Mouse (Mus musculus): ENCODE data around the gene Smtnl1. TPM values are rescaled to one million over a fixed set of nuclear protein-coding genes. Genes with fewer than 3 reads are reported as not detected.

Gene Smtnl1
- total and polyA plus RNA-seq, 3 experiments = 0.13 to 1.5 TPM; not detected in 1

- H3K4me2 ChIP-seq (ENCODE audit: insufficient read depth, low read depth, poor library complexity, severe bottlenecking) = no peak overlapping the region
- H3K79me2 ChIP-seq (replicated peaks; ENCODE audit: control insufficient read depth, extremely low read depth, insufficient read depth, poor library complexity, severe bottlenecking) = no peaks in the 10 kb centered on the region
- no peak overlapping the region for H3K4me3 ChIP-seq (replicated peaks in 1 of 3; ENCODE audit: low read depth in 2 of 3, low read length in 2 of 3, poor library complexity in 1 of 3)
- TF ChIP-seq KAT2A (IDR thresholded peaks at IDR 0.05; ENCODE audit: insufficient replicate concordance, low read length) = no peak
- in situ Hi-C loops (cut with MboI; ENCODE audit: low pct_ligation_motif_present, low pct_unique_long_range_greater_than_20kb, low sequenced_read_pairs) (no loop called here), dilution Hi-C loops (cut with MboI; ENCODE audit: extremely low pct_ligation_motif_present, extremely low pct_unique_long_range_greater_than_20kb, low sequenced_read_pairs) (no loop called here)
- H3K36me3 ChIP-seq (replicated peaks in 1 of 2; ENCODE audit: control insufficient read depth in 1 of 2, insufficient read depth in 1 of 2, low read length in 1 of 2) = no peaks in the 10 kb centered on the region
- H3K9ac ChIP-seq (ENCODE audit: insufficient read depth, low read depth) = no peak overlapping the region
- peaks cover 0 to 10% of the 10 kb centered on the region in 2 experiments; a peak in 1 of 4 replicates for H3K4me1 ChIP-seq (ENCODE audit: control insufficient read depth in 1 of 2, insufficient read depth in 2 of 2)
- no peak for DNase-seq (ENCODE audit: extremely low read depth)
- no peak overlapping the region for H3K27ac ChIP-seq (ENCODE audit: insufficient read depth, low read depth)
- peaks cover 13% of the 10 kb centered on the region for H3K27me3 ChIP-seq (replicated peaks)
- no peaks in the 10 kb centered on the region for H3K9me3 ChIP-seq (replicated peaks; ENCODE audit: low read length)
Observed at GRCm38 (mm10) chr2:84858551-84858950, 36.1 kb upstream of the Smtnl1 start.

DNA sequence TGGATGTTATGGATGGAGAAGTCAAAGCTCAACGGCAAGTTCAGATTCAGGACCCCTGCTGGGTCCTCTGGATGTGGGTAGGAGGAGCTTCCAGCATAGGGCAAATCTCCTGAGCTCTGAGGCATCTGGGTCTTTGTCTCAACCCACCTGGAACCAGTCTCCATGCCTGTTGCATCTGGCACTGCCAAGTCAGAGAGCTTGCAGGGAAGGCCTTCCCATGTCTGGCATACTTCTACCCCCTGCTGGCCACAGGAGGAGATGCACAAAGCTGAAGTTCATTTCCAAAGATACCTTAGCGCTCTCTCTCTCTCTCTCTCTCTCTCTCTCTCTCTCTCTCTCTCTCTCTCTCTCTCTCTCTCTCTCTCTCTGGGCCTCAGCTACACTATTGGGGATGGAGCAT is 33.3 kb upstream of the Smtnl1 start:
- Histone ChIP-seq H3K36me3 (replicated peaks in 1 of 2; ENCODE audit: control insufficient read depth in 1 of 2, insufficient read depth in 1 of 2, low read length in 1 of 2) (no peaks in the 10 kb centered on the region), H3K27me3 (replicated peaks) (peaks cover 13% of the 10 kb centered on the region)
- DNase-seq (ENCODE audit: extremely low read depth) = peak; percentile 50

GRCm38 (mm10) chr2:84851130-84852040 is 28.9 kb upstream of the Smtnl1 start:
- Histone ChIP-seq H3K79me2 (replicated peaks; ENCODE audit: control insufficient read depth, extremely low read depth, insufficient read depth, poor library complexity, severe bottlenecking) (no peaks in the 10 kb centered on the region), H3K9me3 (replicated peaks; ENCODE audit: low read length) (no peaks in the 10 kb centered on the region), H3K4me1 (ENCODE audit: control insufficient read depth in 1 of 2, insufficient read depth in 2 of 2) (peaks cover 0 to 14% of the 10 kb centered on the region in 2 experiments; a peak in 2 of 4 replicates), H3K4me3 (replicated peaks in 1 of 3; ENCODE audit: low read depth in 2 of 3, low read length in 2 of 3, poor library complexity in 1 of 3) (no peak overlapping the region), H3K36me3 (replicated peaks in 1 of 2; ENCODE audit: control insufficient read depth in 1 of 2, insufficient read depth in 1 of 2, low read length in 1 of 2) (no peaks in the 10 kb centered on the region), H3K4me2 (ENCODE audit: insufficient read depth, low read depth, poor library complexity, severe bottlenecking) (no peak overlapping the region), H3K27me3 (replicated peaks) (no peaks in the 10 kb centered on the region), H3K9ac (ENCODE audit: insufficient read depth, low read depth) (no peak overlapping the region), H3K27ac (ENCODE audit: insufficient read depth, low read depth) (no peak overlapping the region)
- TF ChIP-seq USF1 (IDR thresholded peaks at IDR 0.05; ENCODE audit: low read depth, low read length) = no peak
- TF ChIP-seq MAX (IDR thresholded peaks at IDR 0.05; ENCODE audit: low read length) = no peak
- no peak for TF ChIP-seq CTCF (conservative IDR thresholded peaks at IDR 0.05 in 1 of 2, IDR thresholded peaks at IDR 0.05 in 1 of 2; ENCODE audit: low read depth in 2 of 2, low read length in 2 of 2)
- TF ChIP-seq NRF1 (IDR thresholded peaks at IDR 0.05; ENCODE audit: low read depth, low read length) = no peak
- no peak for TF ChIP-seq POLR2A (IDR thresholded peaks at IDR 0.05; ENCODE audit: low read depth, low read length)
- TF ChIP-seq TCF12 (IDR thresholded peaks at IDR 0.05; ENCODE audit: low read depth, low read length) = no peak
- no peak for TF ChIP-seq CHD2 (IDR thresholded peaks at IDR 0.05; ENCODE audit: low read length)
- no peak for TF ChIP-seq EP300 (IDR thresholded peaks at IDR 0.05; ENCODE audit: low read length)
- no peak for TF ChIP-seq BHLHE40 (IDR thresholded peaks at IDR 0.05; ENCODE audit: low read depth, low read length)
- no peak for TF ChIP-seq ZNF384 (IDR thresholded peaks at IDR 0.05; ENCODE audit: low read depth, low read length)
- in situ Hi-C loops (cut with MboI; ENCODE audit: low pct_ligation_motif_present, low pct_unique_long_range_greater_than_20kb, low sequenced_read_pairs) (no loop called here), dilution Hi-C loops (cut with MboI; ENCODE audit: extremely low pct_ligation_motif_present, extremely low pct_unique_long_range_greater_than_20kb, low sequenced_read_pairs) (no loop called here)
- no peak for DNase-seq (ENCODE audit: extremely low read depth)

More for the DNA sequence above, 33.3 kb upstream of the Smtnl1 start:
- dilution Hi-C loops (cut with MboI; ENCODE audit: extremely low pct_ligation_motif_present, extremely low pct_unique_long_range_greater_than_20kb, low sequenced_read_pairs) = no loop called here
- no peaks in the 10 kb centered on the region for H3K79me2 ChIP-seq (replicated peaks; ENCODE audit: control insufficient read depth, extremely low read depth, insufficient read depth, poor library complexity, severe bottlenecking)
- no peaks in the 10 kb centered on the region for H3K9me3 ChIP-seq (replicated peaks; ENCODE audit: low read length)
- no peak overlapping the region for H3K27ac ChIP-seq (ENCODE audit: insufficient read depth, low read depth)
- H3K4me2 ChIP-seq (ENCODE audit: insufficient read depth, low read depth, poor library complexity, severe bottlenecking) = no peak overlapping the region
- no peak overlapping the region for H3K4me3 ChIP-seq (replicated peaks in 1 of 3; ENCODE audit: low read depth in 2 of 3, low read length in 2 of 3, poor library complexity in 1 of 3)
- TF ChIP-seq CHD2 (IDR thresholded peaks at IDR 0.05; ENCODE audit: low read length) = no peak
- TF ChIP-seq ELF1 (IDR thresholded peaks at IDR 0.05; ENCODE audit: low read depth, low read length) = no peak
- no peak for TF ChIP-seq BHLHE40 (IDR thresholded peaks at IDR 0.05; ENCODE audit: low read depth, low read length)
- peak; percentile 71 to 88 for TF ChIP-seq CTCF (conservative IDR thresholded peaks at IDR 0.05 in 1 of 2, IDR thresholded peaks at IDR 0.05 in 1 of 2; ENCODE audit: low read depth in 2 of 2, low read length in 2 of 2)
- TF ChIP-seq MAX (IDR thresholded peaks at IDR 0.05; ENCODE audit: low read length) = no peak
- TF ChIP-seq ZMIZ1 (IDR thresholded peaks at IDR 0.05; ENCODE audit: low read depth, low read length) = no peak
- TF ChIP-seq ZC3H11A (IDR thresholded peaks at IDR 0.05; ENCODE audit: low read depth, low read length) = peak; percentile 65
- no peak for TF ChIP-seq MAZ (IDR thresholded peaks at IDR 0.05; ENCODE audit: low read depth, low read length)
- no peak for TF ChIP-seq ZNF384 (IDR thresholded peaks at IDR 0.05; ENCODE audit: low read depth, low read length)
- no peak for TF ChIP-seq TBP (conservative IDR thresholded peaks at IDR 0.05; ENCODE audit: low read depth, low read length)
- TF ChIP-seq SIN3A (IDR thresholded peaks at IDR 0.05; ENCODE audit: low read length) = no peak
- TF ChIP-seq TCF12 (IDR thresholded peaks at IDR 0.05; ENCODE audit: low read depth, low read length) = no peak
- TF ChIP-seq NRF1 (IDR thresholded peaks at IDR 0.05; ENCODE audit: low read depth, low read length) = no peak
- peak; percentile 91 for TF ChIP-seq SMC3 (IDR thresholded peaks at IDR 0.05; ENCODE audit: low read depth, low read length)
- TF ChIP-seq RAD21 (IDR thresholded peaks at IDR 0.05; ENCODE audit: low read depth, low read length) = peak; percentile 80
- no peak for TF ChIP-seq NELFE (IDR thresholded peaks at IDR 0.05; ENCODE audit: low read depth, low read length)
- no peak for TF ChIP-seq MAFK (IDR thresholded peaks at IDR 0.05; ENCODE audit: insufficient replicate concordance, low read length)
- H3K9ac ChIP-seq (ENCODE audit: insufficient read depth, low read depth) = no peak overlapping the region
- H3K4me1 ChIP-seq (ENCODE audit: control insufficient read depth in 1 of 2, insufficient read depth in 2 of 2) = peaks cover 0 to 14% of the 10 kb centered on the region in 2 experiments; a peak in 2 of 4 replicates
- in situ Hi-C loops (cut with MboI; ENCODE audit: low pct_ligation_motif_present, low pct_unique_long_range_greater_than_20kb, low sequenced_read_pairs) = no loop called here

All from CH12.LX (cell line).